Mouse (Mus musculus): Measurements from ENCODE around the gene Rfx3. TPM values are rescaled to one million over a fixed set of nuclear protein-coding genes. Genes with fewer than 3 reads are reported as not detected.
A peak's percentile ranks its signal among the peaks of the same experiment; 100 is the strongest.

The Rfx3 gene
- polyA plus RNA-seq, 1 experiment, result 14.4 TPM

GRCm38 (mm10) chr19:27832448-27832847 is 178.5 kb downstream of the Rfx3 start:
- Histone ChIP-seq H3K9ac (ENCODE audit: low read depth, poor library complexity, severe bottlenecking) (no peak overlapping the region), H3K4me3 (ENCODE audit: low read depth, low read length) (no peak overlapping the region), H3K9me3 (replicated peaks; ENCODE audit: control insufficient read depth, insufficient read depth, low read length, poor library complexity, severe bottlenecking) (no peaks in the 10 kb centered on the region), H3K27ac (ENCODE audit: insufficient read depth, low read length) (no peak overlapping the region), H3K4me1 (ENCODE audit: control insufficient read depth, insufficient read depth, low read length) (no peaks in the 10 kb centered on the region), H3K36me3 (ENCODE audit: control insufficient read depth, insufficient read depth, low read length, poor library complexity, severe bottlenecking) (no peaks in the 10 kb centered on the region), H3K27me3 (ENCODE audit: control insufficient read depth, insufficient read depth, low read length, poor library complexity, severe bottlenecking) (no peaks in the 10 kb centered on the region)
- no peak for TF ChIP-seq EP300 (IDR thresholded peaks at IDR 0.05; ENCODE audit: insufficient read depth, low read depth, low read length)
- no peak for TF ChIP-seq POLR2A (IDR thresholded peaks at IDR 0.05; ENCODE audit: insufficient read depth, low read length)
- TF ChIP-seq CTCF (IDR thresholded peaks at IDR 0.05; ENCODE audit: low read depth, low read length), result no peak

DNA sequence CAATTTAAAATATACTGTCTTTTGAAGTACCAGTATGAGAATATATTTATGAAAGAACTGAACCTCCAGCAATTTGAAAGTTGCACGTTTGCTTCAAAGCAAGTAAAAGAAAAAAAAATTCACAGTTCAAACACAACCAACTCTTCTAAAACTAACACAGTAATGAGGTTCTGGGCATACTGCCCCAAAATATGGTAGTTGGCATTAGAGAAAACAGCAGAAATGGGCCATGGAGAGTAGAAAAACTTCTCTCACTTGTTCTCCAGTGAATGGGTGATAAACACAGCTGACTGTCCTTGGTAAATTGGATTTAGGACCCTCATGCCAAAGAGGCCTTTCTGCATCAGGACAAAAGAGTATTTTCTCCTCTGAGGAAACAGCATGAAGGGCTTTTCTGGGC is 182.7 kb downstream of the Rfx3 start:
- H3K27me3 ChIP-seq (ENCODE audit: control insufficient read depth, insufficient read depth, low read length, poor library complexity, severe bottlenecking), result no peaks in the 10 kb centered on the region
- no peak for TF ChIP-seq CTCF (IDR thresholded peaks at IDR 0.05; ENCODE audit: low read depth, low read length)
- TF ChIP-seq EP300 (IDR thresholded peaks at IDR 0.05; ENCODE audit: insufficient read depth, low read depth, low read length), result no peak
- TF ChIP-seq POLR2A (IDR thresholded peaks at IDR 0.05; ENCODE audit: insufficient read depth, low read length), result no peak
- no peak overlapping the region for H3K9ac ChIP-seq (ENCODE audit: low read depth, poor library complexity, severe bottlenecking)
- H3K4me3 ChIP-seq (ENCODE audit: low read depth, low read length), result no peak overlapping the region
- H3K27ac ChIP-seq (ENCODE audit: insufficient read depth, low read length), result no peak overlapping the region
- H3K9me3 ChIP-seq (replicated peaks; ENCODE audit: control insufficient read depth, insufficient read depth, low read length, poor library complexity, severe bottlenecking), result no peaks in the 10 kb centered on the region
- no peaks in the 10 kb centered on the region for H3K4me1 ChIP-seq (ENCODE audit: control insufficient read depth, insufficient read depth, low read length)
- no peaks in the 10 kb centered on the region for H3K36me3 ChIP-seq (ENCODE audit: control insufficient read depth, insufficient read depth, low read length, poor library complexity, severe bottlenecking)

GRCm38 (mm10) chr19:27817661-27818060 is 193.3 kb downstream of the Rfx3 start:
- no peaks in the 10 kb centered on the region for H3K36me3 ChIP-seq (ENCODE audit: control insufficient read depth, insufficient read depth, low read length, poor library complexity, severe bottlenecking)

DNA sequence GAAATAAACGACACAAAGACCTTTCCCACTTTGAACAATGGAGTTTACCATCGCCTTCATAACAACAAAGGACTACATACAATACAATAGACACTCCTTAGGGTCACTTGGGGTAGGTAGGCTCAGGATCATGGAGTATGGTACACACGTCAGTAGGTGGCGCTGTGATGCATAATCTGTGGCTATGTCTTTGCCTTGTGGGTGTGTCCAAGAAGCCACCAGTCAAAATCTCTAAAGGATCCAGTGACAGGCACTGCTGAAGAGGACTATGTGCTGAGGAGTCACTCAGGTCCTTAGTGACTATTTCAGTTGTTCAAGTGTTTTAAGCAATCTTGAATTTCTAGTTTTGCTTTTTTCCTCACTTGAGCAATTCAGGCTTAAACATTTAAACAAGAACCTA is 230.9 kb downstream of the Rfx3 start:
- TF ChIP-seq CTCF (IDR thresholded peaks at IDR 0.05; ENCODE audit: low read depth, low read length) (peak; percentile 43), POLR2A (IDR thresholded peaks at IDR 0.05; ENCODE audit: insufficient read depth, low read length) (no peak), EP300 (IDR thresholded peaks at IDR 0.05; ENCODE audit: insufficient read depth, low read depth, low read length) (no peak)
- Histone ChIP-seq H3K4me3 (ENCODE audit: low read depth, low read length) (no peak overlapping the region), H3K27ac (ENCODE audit: insufficient read depth, low read length) (no peak overlapping the region), H3K9ac (ENCODE audit: low read depth, poor library complexity, severe bottlenecking) (no peak overlapping the region), H3K36me3 (ENCODE audit: control insufficient read depth, insufficient read depth, low read length, poor library complexity, severe bottlenecking) (no peaks in the 10 kb centered on the region), H3K9me3 (replicated peaks; ENCODE audit: control insufficient read depth, insufficient read depth, low read length, poor library complexity, severe bottlenecking) (no peaks in the 10 kb centered on the region), H3K4me1 (ENCODE audit: control insufficient read depth, insufficient read depth, low read length) (no peaks in the 10 kb centered on the region), H3K27me3 (ENCODE audit: control insufficient read depth, insufficient read depth, low read length, poor library complexity, severe bottlenecking) (no peaks in the 10 kb centered on the region)

More at GRCm38 (mm10) chr19:27817661-27818060, 193.3 kb downstream of the Rfx3 start:
- H3K27me3 ChIP-seq (ENCODE audit: control insufficient read depth, insufficient read depth, low read length, poor library complexity, severe bottlenecking), result no peaks in the 10 kb centered on the region
- no peak overlapping the region for H3K9ac ChIP-seq (ENCODE audit: low read depth, poor library complexity, severe bottlenecking)
- no peak overlapping the region for H3K27ac ChIP-seq (ENCODE audit: insufficient read depth, low read length)
- H3K4me3 ChIP-seq (ENCODE audit: low read depth, low read length), result no peak overlapping the region
- TF ChIP-seq POLR2A (IDR thresholded peaks at IDR 0.05; ENCODE audit: insufficient read depth, low read length) (no peak), CTCF (IDR thresholded peaks at IDR 0.05; ENCODE audit: low read depth, low read length) (no peak), EP300 (IDR thresholded peaks at IDR 0.05; ENCODE audit: insufficient read depth, low read depth, low read length) (no peak)
- H3K9me3 ChIP-seq (replicated peaks; ENCODE audit: control insufficient read depth, insufficient read depth, low read length, poor library complexity, severe bottlenecking), result no peaks in the 10 kb centered on the region
- no peaks in the 10 kb centered on the region for H3K4me1 ChIP-seq (ENCODE audit: control insufficient read depth, insufficient read depth, low read length)

- Histone ChIP-seq H3K36me3 (ENCODE audit: control insufficient read depth, insufficient read depth, low read length, poor library complexity, severe bottlenecking) (no peaks in the 10 kb centered on the region), H3K27me3 (ENCODE audit: control insufficient read depth, insufficient read depth, low read length, poor library complexity, severe bottlenecking) (no peaks in the 10 kb centered on the region), H3K9me3 (replicated peaks; ENCODE audit: control insufficient read depth, insufficient read depth, low read length, poor library complexity, severe bottlenecking) (no peaks in the 10 kb centered on the region), H3K9ac (ENCODE audit: low read depth, poor library complexity, severe bottlenecking) (no peak overlapping the region), H3K4me3 (ENCODE audit: low read depth, low read length) (no peak overlapping the region), H3K4me1 (ENCODE audit: control insufficient read depth, insufficient read depth, low read length) (no peaks in the 10 kb centered on the region), H3K27ac (ENCODE audit: insufficient read depth, low read length) (no peak overlapping the region)
- TF ChIP-seq EP300 (IDR thresholded peaks at IDR 0.05; ENCODE audit: insufficient read depth, low read depth, low read length), result no peak
- no peak for TF ChIP-seq CTCF (IDR thresholded peaks at IDR 0.05; ENCODE audit: low read depth, low read length)
- no peak for TF ChIP-seq POLR2A (IDR thresholded peaks at IDR 0.05; ENCODE audit: insufficient read depth, low read length)
Measured at GRCm38 (mm10) chr19:27770716-27771265, 240.2 kb downstream of the Rfx3 start.

GRCm38 (mm10) chr19:27768444-27768843 is 242.5 kb downstream of the Rfx3 start:
- no peaks in the 10 kb centered on the region for H3K9me3 ChIP-seq (replicated peaks; ENCODE audit: control insufficient read depth, insufficient read depth, low read length, poor library complexity, severe bottlenecking)
- TF ChIP-seq POLR2A (IDR thresholded peaks at IDR 0.05; ENCODE audit: insufficient read depth, low read length) (no peak), EP300 (IDR thresholded peaks at IDR 0.05; ENCODE audit: insufficient read depth, low read depth, low read length) (no peak), CTCF (IDR thresholded peaks at IDR 0.05; ENCODE audit: low read depth, low read length) (no peak)
- H3K27me3 ChIP-seq (ENCODE audit: control insufficient read depth, insufficient read depth, low read length, poor library complexity, severe bottlenecking), result no peaks in the 10 kb centered on the region
- H3K27ac ChIP-seq (ENCODE audit: insufficient read depth, low read length), result no peak overlapping the region
- H3K4me1 ChIP-seq (ENCODE audit: control insufficient read depth, insufficient read depth, low read length), result no peaks in the 10 kb centered on the region
- H3K9ac ChIP-seq (ENCODE audit: low read depth, poor library complexity, severe bottlenecking), result no peak overlapping the region
- no peak overlapping the region for H3K4me3 ChIP-seq (ENCODE audit: low read depth, low read length)
- no peaks in the 10 kb centered on the region for H3K36me3 ChIP-seq (ENCODE audit: control insufficient read depth, insufficient read depth, low read length, poor library complexity, severe bottlenecking)

Measured in ES-Bruce4 (cell line).